Mouse (Mus musculus): ENCODE results near the gene Shisa5. TPM values are rescaled to one million over a fixed set of nuclear protein-coding genes. Genes with fewer than 3 reads are reported as not detected.

Shisa5 gene
- polyA plus RNA-seq, 1 experiment from 2014 or later, result 23.2 TPM

- Histone ChIP-seq H3K27ac (ENCODE audit: low read length) (no peak overlapping the region), H3K9ac (ENCODE audit: low read depth, low read length) (no peak overlapping the region), H3K36me3 (ENCODE audit: control insufficient read depth, insufficient read depth) (no peaks in the 10 kb centered on the region), H3K4me1 (ENCODE audit: control insufficient read depth, low read depth, low read length) (peaks cover 6% of the 10 kb centered on the region), H3K9me3 (replicated peaks; ENCODE audit: control insufficient read depth, low read length) (no peaks in the 10 kb centered on the region), H3K27me3 (ENCODE audit: control insufficient read depth, insufficient read depth, low read depth, low read length) (no peaks in the 10 kb centered on the region), H3K4me2 (ENCODE audit: low read depth, low read length) (no peak overlapping the region), H3K4me3 (ENCODE audit: low read depth, low read length) (no peak overlapping the region)
- no peak for ATAC-seq (ENCODE audit: low read depth)
- 63% methylated on average over 14 of the region's 14 CpGs for WGBS (ENCODE audit: insufficient replicate concordance)
Observed at GRCm38 (mm10) chr9:109010316-109010690, 28.1 kb upstream of the Shisa5 start.

GRCm38 (mm10) chr9:109015397-109015796 lies 23.0 kb upstream of the Shisa5 start:
- Histone ChIP-seq H3K4me3 (ENCODE audit: low read depth, low read length) (no peak overlapping the region), H3K27me3 (ENCODE audit: control insufficient read depth, insufficient read depth, low read depth, low read length) (no peaks in the 10 kb centered on the region), H3K27ac (ENCODE audit: low read length) (no peak overlapping the region), H3K9me3 (replicated peaks; ENCODE audit: control insufficient read depth, low read length) (no peaks in the 10 kb centered on the region), H3K4me1 (ENCODE audit: control insufficient read depth, low read depth, low read length) (peaks cover 23% of the 10 kb centered on the region), H3K9ac (ENCODE audit: low read depth, low read length) (no peak overlapping the region), H3K36me3 (ENCODE audit: control insufficient read depth, insufficient read depth) (no peaks in the 10 kb centered on the region), H3K4me2 (ENCODE audit: low read depth, low read length) (peak overlapping the region; percentile 27; the same call in 1 of the 2 replicates)
- WGBS (ENCODE audit: insufficient replicate concordance), result 21% methylated on average over 8 of the region's 8 CpGs
- ATAC-seq (ENCODE audit: low read depth), result peak; percentile 54

- 7% methylated on average over 11 of the region's 11 CpGs for WGBS (ENCODE audit: insufficient replicate concordance)
- Histone ChIP-seq H3K27me3 (ENCODE audit: control insufficient read depth, insufficient read depth, low read depth, low read length) (no peaks in the 10 kb centered on the region), H3K9ac (ENCODE audit: low read depth, low read length) (no peak overlapping the region), H3K36me3 (ENCODE audit: control insufficient read depth, insufficient read depth) (no peaks in the 10 kb centered on the region), H3K4me3 (ENCODE audit: low read depth, low read length) (peak overlapping the region; percentile 19), H3K27ac (ENCODE audit: low read length) (peak overlapping the region; percentile 25; the same call in 1 of the 2 replicates), H3K9me3 (replicated peaks; ENCODE audit: control insufficient read depth, low read length) (no peaks in the 10 kb centered on the region), H3K4me2 (ENCODE audit: low read depth, low read length) (peak overlapping the region; percentile 42), H3K4me1 (ENCODE audit: control insufficient read depth, low read depth, low read length) (peaks cover 23% of the 10 kb centered on the region)
- ATAC-seq (ENCODE audit: low read depth), result peak; percentile 82
Observed at GRCm38 (mm10) chr9:109016973-109017604, 21.3 kb upstream of the Shisa5 start.

- Histone ChIP-seq H3K27me3 (ENCODE audit: control insufficient read depth, insufficient read depth, low read depth, low read length) (no peaks in the 10 kb centered on the region), H3K9ac (ENCODE audit: low read depth, low read length) (no peak overlapping the region), H3K27ac (ENCODE audit: low read length) (no peak overlapping the region), H3K4me2 (ENCODE audit: low read depth, low read length) (no peak overlapping the region), H3K4me3 (ENCODE audit: low read depth, low read length) (no peak overlapping the region), H3K36me3 (ENCODE audit: control insufficient read depth, insufficient read depth) (no peaks in the 10 kb centered on the region), H3K9me3 (replicated peaks; ENCODE audit: control insufficient read depth, low read length) (no peaks in the 10 kb centered on the region), H3K4me1 (ENCODE audit: control insufficient read depth, low read depth, low read length) (peaks cover 14% of the 10 kb centered on the region)
- no peak for ATAC-seq (ENCODE audit: low read depth)
- 26% methylated on average over 4 of the region's 4 CpGs for WGBS (ENCODE audit: insufficient replicate concordance)
Observed at GRCm38 (mm10) chr9:109021428-109021827, 16.9 kb upstream of the Shisa5 start.

- no peak for ATAC-seq (ENCODE audit: low read depth)
- 0 out of 2 replicates have a peak overlapping the region, but pooled peaks have one; percentile 19 for H3K27ac ChIP-seq (ENCODE audit: low read length)
Observed at GRCm38 (mm10) chr9:109022866-109023685, 15.3 kb upstream of the Shisa5 start.

GRCm38 (mm10) chr9:109027521-109027920 lies 10.8 kb upstream of the Shisa5 start:
- WGBS (ENCODE audit: insufficient replicate concordance), result 63% methylated on average over 8 of the region's 8 CpGs
- Histone ChIP-seq H3K4me3 (ENCODE audit: low read depth, low read length) (no peak overlapping the region), H3K27ac (ENCODE audit: low read length) (no peak overlapping the region), H3K9me3 (replicated peaks; ENCODE audit: control insufficient read depth, low read length) (no peaks in the 10 kb centered on the region), H3K4me2 (ENCODE audit: low read depth, low read length) (no peak overlapping the region), H3K36me3 (ENCODE audit: control insufficient read depth, insufficient read depth) (no peaks in the 10 kb centered on the region), H3K4me1 (ENCODE audit: control insufficient read depth, low read depth, low read length) (no peaks in the 10 kb centered on the region; the same call in none of the 2 replicates), H3K9ac (ENCODE audit: low read depth, low read length) (no peak overlapping the region), H3K27me3 (ENCODE audit: control insufficient read depth, insufficient read depth, low read depth, low read length) (no peaks in the 10 kb centered on the region)
- ATAC-seq (ENCODE audit: low read depth), result no peak

More at GRCm38 (mm10) chr9:109022866-109023685, 15.3 kb upstream of the Shisa5 start:
- Histone ChIP-seq H3K27me3 (ENCODE audit: control insufficient read depth, insufficient read depth, low read depth, low read length) (no peaks in the 10 kb centered on the region), H3K9ac (ENCODE audit: low read depth, low read length) (no peak overlapping the region), H3K4me3 (ENCODE audit: low read depth, low read length) (no peak overlapping the region), H3K9me3 (replicated peaks; ENCODE audit: control insufficient read depth, low read length) (no peaks in the 10 kb centered on the region), H3K36me3 (ENCODE audit: control insufficient read depth, insufficient read depth) (no peaks in the 10 kb centered on the region), H3K4me1 (ENCODE audit: control insufficient read depth, low read depth, low read length) (no peaks in the 10 kb centered on the region), H3K4me2 (ENCODE audit: low read depth, low read length) (no peak overlapping the region)
- 52% methylated on average over 17 of the region's 17 CpGs for WGBS (ENCODE audit: insufficient replicate concordance)

GRCm38 (mm10) chr9:109028421-109028820 lies 9.9 kb upstream of the Shisa5 start:
- Histone ChIP-seq H3K9ac (ENCODE audit: low read depth, low read length) (no peak overlapping the region), H3K36me3 (ENCODE audit: control insufficient read depth, insufficient read depth) (no peaks in the 10 kb centered on the region), H3K27ac (ENCODE audit: low read length) (no peak overlapping the region), H3K4me3 (ENCODE audit: low read depth, low read length) (no peak overlapping the region), H3K4me1 (ENCODE audit: control insufficient read depth, low read depth, low read length) (no peaks in the 10 kb centered on the region; the same call in none of the 2 replicates), H3K9me3 (replicated peaks; ENCODE audit: control insufficient read depth, low read length) (no peaks in the 10 kb centered on the region), H3K4me2 (ENCODE audit: low read depth, low read length) (no peak overlapping the region), H3K27me3 (ENCODE audit: control insufficient read depth, insufficient read depth, low read depth, low read length) (no peaks in the 10 kb centered on the region)
- no peak for ATAC-seq (ENCODE audit: low read depth)
- WGBS (ENCODE audit: insufficient replicate concordance), result 56% methylated on average over 3 of the region's 3 CpGs

GRCm38 (mm10) chr9:109028919-109029318 lies 9.4 kb upstream of the Shisa5 start:
- ATAC-seq (ENCODE audit: low read depth), result no peak
- 49% methylated on average over 5 of the region's 5 CpGs for WGBS (ENCODE audit: insufficient replicate concordance)
- H3K27me3 ChIP-seq (ENCODE audit: control insufficient read depth, insufficient read depth, low read depth, low read length), result no peaks in the 10 kb centered on the region

GRCm38 (mm10) chr9:109030312-109030711 lies 8.1 kb upstream of the Shisa5 start:
- Histone ChIP-seq H3K9me3 (replicated peaks; ENCODE audit: control insufficient read depth, low read length) (no peaks in the 10 kb centered on the region), H3K9ac (ENCODE audit: low read depth, low read length) (no peak overlapping the region), H3K36me3 (ENCODE audit: control insufficient read depth, insufficient read depth) (no peaks in the 10 kb centered on the region), H3K4me2 (ENCODE audit: low read depth, low read length) (no peak overlapping the region), H3K4me3 (ENCODE audit: low read depth, low read length) (no peak overlapping the region), H3K4me1 (ENCODE audit: control insufficient read depth, low read depth, low read length) (no peaks in the 10 kb centered on the region; the same call in none of the 2 replicates), H3K27me3 (ENCODE audit: control insufficient read depth, insufficient read depth, low read depth, low read length) (no peaks in the 10 kb centered on the region), H3K27ac (ENCODE audit: low read length) (no peak overlapping the region)
- 46% methylated on average over 3 of the region's 3 CpGs for WGBS (ENCODE audit: insufficient replicate concordance)
- no peak for ATAC-seq (ENCODE audit: low read depth)

More at GRCm38 (mm10) chr9:109028919-109029318, 9.4 kb upstream of the Shisa5 start:
- H3K9me3 ChIP-seq (replicated peaks; ENCODE audit: control insufficient read depth, low read length), result no peaks in the 10 kb centered on the region
- H3K4me2 ChIP-seq (ENCODE audit: low read depth, low read length), result no peak overlapping the region
- H3K4me1 ChIP-seq (ENCODE audit: control insufficient read depth, low read depth, low read length), result no peaks in the 10 kb centered on the region; the same call in none of the 2 replicates
- H3K4me3 ChIP-seq (ENCODE audit: low read depth, low read length), result no peak overlapping the region
- H3K27ac ChIP-seq (ENCODE audit: low read length), result no peak overlapping the region
- H3K9ac ChIP-seq (ENCODE audit: low read depth, low read length), result no peak overlapping the region
- H3K36me3 ChIP-seq (ENCODE audit: control insufficient read depth, insufficient read depth), result no peaks in the 10 kb centered on the region
